Mouse (Mus musculus): ENCODE measurements around the gene Ccdc102a. TPM values are rescaled to one million over a fixed set of nuclear protein-coding genes. Genes with fewer than 3 reads are reported as not detected.

Ccdc102a gene
- total RNA-seq, 2 experiments from 2014 or later, result 3.3 to 10.7 TPM

DNA sequence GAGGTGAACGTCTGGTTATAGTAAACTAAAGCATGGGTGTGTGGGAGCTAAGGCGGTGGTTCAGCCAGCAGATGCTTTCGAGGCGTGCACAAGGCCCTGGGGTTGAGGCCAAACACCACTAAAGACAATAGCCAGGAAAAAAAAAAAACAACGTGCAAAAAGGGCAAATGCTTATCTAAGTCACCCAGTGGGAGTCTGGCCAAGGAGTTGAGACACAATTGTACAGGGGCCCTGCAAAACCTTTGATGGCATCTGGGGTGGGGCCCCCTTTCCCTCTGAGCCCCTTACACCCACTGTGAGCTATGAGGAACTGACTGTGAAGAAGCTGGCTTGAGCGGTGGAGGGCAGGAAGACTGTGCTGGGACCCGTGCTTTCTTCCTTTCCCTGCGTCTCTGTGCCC lies 4.7 kb upstream of the Ccdc102a start:
- peak; percentile 26; the same call in 1 of the 2 replicates for ATAC-seq (ENCODE audit: poor library complexity, severe bottlenecking)

DNA sequence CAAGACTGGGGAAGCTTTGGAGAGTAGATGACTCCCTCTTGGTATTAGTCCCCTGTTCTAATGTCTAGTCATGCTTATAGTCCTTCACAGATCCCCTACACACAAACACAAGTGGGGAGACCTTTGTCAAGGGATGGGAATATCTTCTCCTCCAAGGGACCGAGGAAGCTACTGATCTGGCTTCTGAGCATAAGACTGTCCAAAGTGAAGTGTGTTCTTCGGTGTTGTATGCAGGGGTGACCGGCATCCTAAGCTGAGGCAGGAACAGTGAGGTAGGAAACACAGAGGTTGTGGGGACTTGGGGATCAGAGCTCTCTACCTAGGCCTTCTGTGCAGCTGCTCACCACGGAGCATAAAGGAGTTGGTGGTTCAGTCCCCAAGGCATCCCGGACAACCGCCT lies 4.3 kb upstream of the Ccdc102a start:
- ATAC-seq (ENCODE audit: poor library complexity, severe bottlenecking), result no peak

GRCm38 (mm10) chr8:94919256-94919655 lies 1.4 kb upstream of the Ccdc102a start:
- ATAC-seq (ENCODE audit: poor library complexity, severe bottlenecking), result peak; percentile 38

DNA sequence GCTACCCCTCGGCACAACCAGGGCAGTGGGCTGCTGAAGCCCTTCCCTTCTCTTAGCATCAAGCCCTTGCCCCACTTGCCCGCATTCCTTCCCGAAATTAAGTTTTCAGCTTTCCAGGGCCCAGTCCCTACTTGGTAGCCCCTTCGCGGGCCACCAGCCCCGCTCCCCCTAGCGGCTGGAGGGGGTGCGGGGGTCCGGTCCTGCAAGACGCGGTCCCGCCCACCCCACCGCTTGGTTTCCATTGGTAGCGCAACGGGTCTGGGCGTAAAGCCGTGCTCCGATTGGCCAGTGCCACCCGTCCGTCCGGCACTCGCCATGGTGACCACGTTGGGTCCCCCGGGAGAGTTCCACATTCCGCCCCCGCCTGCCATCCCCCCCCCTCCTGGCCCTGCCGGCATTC lies 546 bp downstream of the Ccdc102a start:
- peak; percentile 90 for ATAC-seq (ENCODE audit: poor library complexity, severe bottlenecking)

DNA sequence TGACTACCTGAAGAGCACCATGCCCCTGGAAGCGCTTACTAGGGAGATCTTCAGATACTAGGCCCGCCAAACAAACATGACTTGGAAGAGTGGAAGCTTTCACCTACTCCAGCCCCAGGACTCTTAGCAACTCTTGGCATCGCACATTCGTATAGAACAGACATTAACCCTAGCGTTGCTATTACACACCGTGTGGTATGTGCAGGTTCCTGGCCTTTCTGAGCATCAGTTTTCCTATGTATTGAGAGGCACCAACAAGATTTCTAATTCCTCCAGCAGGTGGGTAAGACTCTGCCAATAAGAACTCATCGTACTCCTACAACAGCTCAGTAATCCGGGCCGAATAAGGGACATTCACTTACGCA lies 956 bp downstream of the Ccdc102a start:
- ATAC-seq (ENCODE audit: poor library complexity, severe bottlenecking), result no peak

GRCm38 (mm10) chr8:94916311-94916959 lies 1.5 kb downstream of the Ccdc102a start:
- ATAC-seq (ENCODE audit: poor library complexity, severe bottlenecking), result no peak

GRCm38 (mm10) chr8:94914701-94915101 lies 3.2 kb downstream of the Ccdc102a start:
- ATAC-seq (ENCODE audit: poor library complexity, severe bottlenecking), result no peak

DNA sequence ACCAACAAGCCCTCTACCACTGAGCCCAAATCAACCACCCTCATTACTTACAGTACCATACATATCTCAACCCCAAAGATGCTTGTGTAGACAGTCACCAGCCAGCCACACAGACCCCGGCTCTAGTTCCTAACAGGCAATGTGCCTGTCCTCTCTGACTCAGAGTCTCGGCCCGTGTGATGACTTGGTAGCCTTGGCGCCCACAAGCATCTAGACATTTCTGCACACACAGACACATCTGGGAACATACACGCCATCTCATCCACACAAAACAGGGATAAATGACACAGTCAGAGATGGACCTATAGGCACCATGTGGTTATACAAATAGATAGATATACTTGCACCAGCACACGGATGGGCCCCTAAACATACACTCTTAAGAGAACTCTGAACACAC lies 3.6 kb downstream of the Ccdc102a start:
- no peak for ATAC-seq (ENCODE audit: poor library complexity, severe bottlenecking)

GRCm38 (mm10) chr8:94913061-94913660 lies 4.7 kb downstream of the Ccdc102a start:
- no peak for ATAC-seq (ENCODE audit: poor library complexity, severe bottlenecking)

DNA sequence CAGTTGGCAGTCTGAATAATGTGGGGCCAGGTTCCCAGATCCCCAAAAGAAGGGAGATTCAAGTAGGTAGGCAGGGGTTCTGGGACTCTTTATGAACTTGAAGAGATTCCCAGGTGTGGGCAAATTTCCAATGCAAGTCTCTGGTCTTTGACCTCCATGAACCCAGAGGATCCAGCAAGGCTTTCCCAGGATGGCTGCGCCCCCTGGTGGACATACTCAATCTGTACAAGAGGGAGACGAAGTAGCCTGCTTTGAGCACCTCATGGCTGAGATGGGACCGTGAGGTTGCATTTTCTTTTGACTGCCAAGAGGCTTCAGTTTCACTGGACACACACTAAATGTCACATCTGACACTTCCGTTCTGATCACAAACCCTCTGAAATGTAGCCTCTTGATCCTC lies 9.1 kb downstream of the Ccdc102a start:
- peak; percentile 84 for ATAC-seq (ENCODE audit: poor library complexity, severe bottlenecking)

DNA sequence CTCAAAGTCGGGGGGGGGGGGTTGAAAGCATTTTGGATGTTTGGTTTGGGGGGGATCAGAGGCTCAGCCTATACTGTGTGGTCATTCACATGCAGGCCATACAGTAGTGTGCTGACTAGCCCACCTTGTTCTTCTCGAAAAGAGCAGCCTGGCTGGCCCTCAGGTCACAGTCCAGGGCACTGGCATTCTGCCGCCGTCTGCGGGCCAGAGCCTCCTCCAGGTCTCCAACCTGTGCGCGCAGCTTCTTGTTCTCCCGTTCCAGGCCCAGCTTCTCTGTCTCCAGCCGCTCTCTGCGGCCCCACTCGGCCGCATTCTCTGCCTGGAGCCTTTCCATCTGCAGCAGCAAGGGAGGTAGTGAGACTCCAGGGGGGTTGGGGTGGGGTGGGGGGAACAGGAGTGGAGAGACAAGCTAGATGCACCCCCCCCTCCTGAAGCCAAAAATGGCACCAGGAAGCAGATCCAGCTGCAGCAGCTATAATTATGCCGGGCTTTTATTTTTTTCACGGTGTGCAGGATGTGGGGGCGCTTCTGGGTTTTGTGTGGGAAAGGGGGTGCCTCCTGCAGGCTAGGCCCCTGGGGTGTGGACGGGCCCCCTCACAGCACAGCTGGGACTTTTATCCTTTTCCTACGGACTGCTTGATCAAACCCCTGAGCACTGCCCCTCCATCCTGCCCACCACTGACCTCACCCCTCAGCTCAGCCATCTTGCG lies 10.2 kb downstream of the Ccdc102a start:
- ATAC-seq (ENCODE audit: poor library complexity, severe bottlenecking), result no peak

- ATAC-seq (ENCODE audit: poor library complexity, severe bottlenecking), result no peak
These were observed 13.3 kb downstream of the Ccdc102a start for GRCm38 (mm10) chr8:94904450-94905175.

DNA sequence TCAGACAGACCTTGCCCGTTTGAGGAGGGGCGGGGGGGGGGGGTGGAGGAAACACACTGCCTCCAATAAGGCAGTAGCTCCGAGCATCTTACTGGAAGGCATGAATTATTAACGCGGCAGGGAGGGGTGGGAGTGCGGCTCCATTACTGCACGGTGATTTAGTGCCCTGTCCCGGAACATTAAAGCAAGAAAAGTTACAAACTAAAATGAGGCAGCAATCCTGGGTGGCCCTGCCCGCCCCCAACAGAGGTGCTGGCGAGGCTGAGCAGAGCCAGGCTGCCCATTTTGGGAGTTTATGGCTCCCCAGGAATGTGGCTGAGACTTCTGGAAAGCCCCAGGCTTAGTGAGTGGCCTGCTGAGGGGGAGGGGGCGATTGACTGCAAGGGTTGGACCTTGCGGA lies 14.2 kb downstream of the Ccdc102a start:
- no peak for ATAC-seq (ENCODE audit: poor library complexity, severe bottlenecking)

GRCm38 (mm10) chr8:94901031-94901430 lies 16.9 kb downstream of the Ccdc102a start:
- ATAC-seq (ENCODE audit: poor library complexity, severe bottlenecking), result no peak

DNA sequence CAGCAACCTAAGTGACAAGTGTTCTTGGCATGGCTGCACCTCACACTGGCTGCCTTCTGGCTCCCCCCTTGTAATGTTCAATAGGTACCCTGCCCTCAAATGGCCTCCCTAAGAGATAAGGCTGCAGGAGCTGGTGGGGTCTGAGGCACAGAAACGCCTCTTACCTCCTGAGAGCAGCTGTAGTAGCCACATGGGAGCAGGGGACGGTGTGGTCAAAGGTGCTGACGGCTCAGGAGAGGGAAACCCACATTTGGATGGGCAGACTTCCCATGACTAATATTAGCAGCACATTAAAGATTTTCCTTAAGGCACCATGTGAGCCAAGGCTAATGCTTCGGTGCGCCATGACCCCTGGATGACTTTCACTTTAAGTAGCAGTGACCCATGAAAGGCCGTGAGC lies 17.3 kb downstream of the Ccdc102a start:
- ATAC-seq (ENCODE audit: poor library complexity, severe bottlenecking), result no peak

- ATAC-seq (ENCODE audit: poor library complexity, severe bottlenecking), result peak; percentile 49
These were observed 18.6 kb downstream of the Ccdc102a start for GRCm38 (mm10) chr8:94899262-94899661.

DNA sequence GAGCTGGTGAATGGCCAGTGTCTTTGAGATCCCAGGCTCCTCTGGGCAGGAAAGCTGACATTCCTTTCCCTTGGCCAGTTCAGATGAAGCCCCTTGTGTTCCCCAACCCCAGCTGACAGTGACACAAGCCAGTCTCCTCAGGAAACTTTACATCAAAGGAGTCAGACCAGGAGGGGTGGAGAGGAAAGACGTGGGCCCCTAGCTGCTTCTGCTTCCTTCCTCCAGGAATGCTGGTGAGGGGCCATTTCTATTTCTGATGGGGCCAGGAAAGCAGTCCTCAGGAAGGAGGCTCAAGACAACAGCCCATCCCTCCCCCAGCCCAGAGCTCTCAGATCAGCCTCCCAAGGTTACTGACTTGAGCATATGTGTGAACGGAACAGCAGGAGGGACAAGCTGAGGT lies 25.0 kb downstream of the Ccdc102a start:
- ATAC-seq (ENCODE audit: poor library complexity, severe bottlenecking), result no peak

DNA sequence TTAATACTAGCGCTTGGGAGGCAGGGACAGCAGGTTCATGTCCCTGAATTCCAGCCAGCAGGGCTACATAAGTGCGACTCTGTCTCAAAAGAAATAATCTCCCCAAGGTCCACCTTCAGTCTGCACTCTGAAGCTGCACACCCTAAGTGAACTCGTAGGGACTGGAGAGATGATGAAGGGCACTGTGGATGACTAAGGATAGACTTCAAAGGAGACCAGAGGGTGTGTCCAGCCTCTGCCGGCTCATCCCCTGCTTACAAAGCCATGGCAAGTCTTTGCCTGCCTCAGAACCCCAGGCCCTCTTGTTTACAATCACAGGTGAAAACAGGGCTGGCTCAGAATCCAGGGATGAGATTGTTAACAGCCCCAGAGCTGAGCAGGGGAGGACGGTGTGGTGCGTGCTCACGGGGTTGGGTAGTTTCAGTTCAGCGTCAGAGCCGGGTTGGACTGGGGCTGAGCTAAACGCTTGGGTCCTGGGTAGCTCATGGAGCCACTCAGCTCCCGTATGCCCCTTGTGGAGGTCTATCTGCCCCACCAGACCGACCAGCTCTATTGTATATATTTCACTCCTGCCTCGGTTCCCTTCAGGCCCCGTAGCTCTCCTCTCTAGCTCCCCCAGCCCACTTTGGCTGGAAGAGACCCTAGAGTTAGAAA lies 29.4 kb downstream of the Ccdc102a start:
- ATAC-seq (ENCODE audit: poor library complexity, severe bottlenecking), result peak; percentile 15; the same call in 1 of the 2 replicates

GRCm38 (mm10) chr8:94880742-94881141 lies 37.2 kb downstream of the Ccdc102a start:
- ATAC-seq (ENCODE audit: poor library complexity, severe bottlenecking), result no peak

DNA sequence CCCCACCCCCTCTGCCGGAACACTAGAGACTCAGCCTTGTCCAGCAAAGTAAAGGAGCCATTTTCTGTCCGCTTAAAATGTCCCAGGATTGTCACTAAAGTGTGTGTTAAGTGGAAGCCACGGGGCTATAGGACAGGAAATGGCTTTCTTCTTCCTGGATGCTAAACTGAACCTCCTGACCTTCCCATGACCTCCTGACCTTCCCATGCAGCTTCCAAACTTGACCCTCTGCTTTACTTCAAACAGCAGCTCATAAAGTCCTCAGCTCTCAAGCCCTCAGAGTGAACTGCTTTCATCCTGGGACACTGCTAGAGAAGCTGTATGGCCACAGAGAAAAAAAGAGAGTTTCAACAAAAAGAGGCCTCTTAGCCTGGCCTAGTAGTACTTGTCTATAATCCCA lies 41.1 kb downstream of the Ccdc102a start:
- ATAC-seq (ENCODE audit: poor library complexity, severe bottlenecking), result no peak

GRCm38 (mm10) chr8:94876197-94876730 lies 41.6 kb downstream of the Ccdc102a start, which contains the start of gene Dok4:
TSS of gene Dok4 (minus strand) at chr8:94876330.
- peak; percentile 83 for ATAC-seq (ENCODE audit: poor library complexity, severe bottlenecking)

Data from megakaryocyte, adult 5-6 weeks (primary cell).